Mouse (Mus musculus) heart, adult 8-10 months (tissue): ENCODE data around the gene Ndufa12. TPM values are rescaled to one million over a fixed set of nuclear protein-coding genes. Genes with fewer than 3 reads are reported as not detected.

ENCODE experiments used
- DNase-seq: peaks from one replicate; pipeline ENCODE4 v3.0.0; 2022; ENCODE audit warnings: low spot score
- total RNA-seq, 4 experiments: library from RNA; stranded (reverse); gene quantifications; 2 replicates each; pipeline ENCODE4 v1.2.4; 2022

Ndufa12 gene
- total RNA-seq, 4 experiments from 2014 or later, result 725 to 883 (median 802) TPM

GRCm38 (mm10) chr10:94230172-94230981 is 31.9 kb downstream of the Ndufa12 start:
- no peak for DNase-seq

- no peak for DNase-seq
Measured at GRCm38 (mm10) chr10:94231025-94231424, 32.5 kb downstream of the Ndufa12 start.

GRCm38 (mm10) chr10:94235200-94235599 is 36.7 kb downstream of the Ndufa12 start:
- no peak for DNase-seq

- no peak for DNase-seq
Measured at GRCm38 (mm10) chr10:94241346-94241745, 42.8 kb downstream of the Ndufa12 start.

DNA sequence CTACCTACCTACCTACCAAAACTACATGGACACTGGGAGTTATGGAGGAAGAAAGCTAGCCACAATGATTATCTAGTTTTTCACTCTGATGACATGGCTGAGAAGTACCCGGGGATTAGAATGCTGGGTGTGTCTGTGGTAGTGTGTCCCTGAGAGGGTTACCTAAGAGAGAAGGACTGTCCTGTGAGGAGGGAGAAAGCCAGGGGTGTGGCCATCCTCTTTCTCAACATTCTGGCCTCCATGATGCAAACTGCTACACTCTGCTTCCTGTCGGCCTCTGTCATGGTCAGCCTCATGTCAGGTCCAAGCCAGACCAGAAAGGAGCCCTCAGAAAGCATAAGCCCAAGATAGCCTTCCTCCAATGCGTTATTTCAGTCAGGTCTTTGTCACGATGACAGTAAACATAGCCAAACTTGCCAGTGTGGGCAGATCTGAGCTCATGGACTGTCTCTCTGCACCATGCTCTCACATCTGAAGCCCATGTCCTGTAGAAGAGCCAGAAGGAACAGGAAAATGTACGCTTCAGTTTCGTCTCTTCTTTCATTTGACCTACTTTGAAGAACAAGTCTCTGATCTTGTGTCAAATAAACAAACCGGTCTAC is 49.3 kb downstream of the Ndufa12 start:
- no peak for DNase-seq

GRCm38 (mm10) chr10:94249575-94250456 is 51.3 kb downstream of the Ndufa12 start:
- peak; percentile 14 for DNase-seq

GRCm38 (mm10) chr10:94253260-94253807 is 54.8 kb downstream of the Ndufa12 start:
- DNase-seq, result no peak

- no peak for DNase-seq
Measured at GRCm38 (mm10) chr10:94254766-94255165, 56.2 kb downstream of the Ndufa12 start.

GRCm38 (mm10) chr10:94255744-94256143 is 57.2 kb downstream of the Ndufa12 start:
- DNase-seq, result no peak

GRCm38 (mm10) chr10:94256518-94256917 is 58.0 kb downstream of the Ndufa12 start:
- DNase-seq, result no peak

GRCm38 (mm10) chr10:94260544-94260943 is 62.0 kb downstream of the Ndufa12 start:
- no peak for DNase-seq

- DNase-seq, result no peak
Measured at GRCm38 (mm10) chr10:94262646-94263045, 64.1 kb downstream of the Ndufa12 start.

- DNase-seq, result no peak
Measured at GRCm38 (mm10) chr10:94263211-94263610, 64.7 kb downstream of the Ndufa12 start.

- DNase-seq, result no peak
Measured at GRCm38 (mm10) chr10:94265656-94266542, 67.4 kb downstream of the Ndufa12 start.

Other genes with a start within 250 kb of the Ndufa12 start
- gene Vezt, start 162.9 kb upstream of the Ndufa12 start, total RNA-seq, result 10 to 100 TPM; 38.7 to 42.8 (median 41.4) TPM
- gene Fgd6, start 162.7 kb upstream of the Ndufa12 start, total RNA-seq, result 1 to 10 TPM; 5.4 to 6.2 (median 5.7) TPM
- gene Nr2c1, start 50.7 kb upstream of the Ndufa12 start, total RNA-seq, result 1 to 10 TPM; 5.7 to 6.4 (median 6.0) TPM
- not detected for gene Gm4792, start 100.0 kb downstream of the Ndufa12 start, total RNA-seq
- 10 to 100 TPM; 28.1 to 32.2 (median 29.6) TPM for gene Tmcc3, start 113.2 kb downstream of the Ndufa12 start, total RNA-seq